Comparison of ENCODE assay signal across 10 mouse cellular contexts in the genomic region with DNA sequence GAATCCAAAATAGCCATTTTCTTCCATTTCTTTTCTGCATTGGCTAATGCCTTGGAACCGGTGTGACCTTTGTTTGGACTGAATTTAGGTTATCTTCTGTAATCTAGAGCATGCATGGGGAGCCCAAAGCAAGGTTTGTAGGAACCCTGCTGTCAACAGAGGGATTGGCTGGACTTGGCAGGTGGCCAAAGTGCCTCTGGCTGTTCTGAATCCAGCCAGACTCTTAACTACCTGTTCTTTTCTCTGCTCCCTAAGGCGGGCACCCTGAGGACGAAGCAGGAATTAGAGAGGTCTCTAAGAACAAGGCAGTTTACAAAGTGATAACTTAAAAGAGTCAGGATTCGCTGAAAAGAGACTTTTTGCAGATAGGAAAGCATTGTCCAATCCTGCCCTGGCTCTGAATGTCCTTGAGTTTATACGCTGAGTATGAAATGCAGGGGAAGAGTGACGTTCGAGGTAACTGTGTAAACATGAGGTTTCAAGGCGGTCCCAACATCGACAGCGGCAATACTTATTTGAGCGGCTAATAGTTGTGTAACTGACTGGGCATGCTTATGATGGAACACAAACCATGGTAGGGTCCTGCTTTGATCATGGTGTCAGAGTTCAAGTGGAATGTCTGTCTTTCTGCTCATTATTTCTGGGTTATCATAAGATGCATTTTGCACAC. TPM values are rescaled to one million over a fixed set of nuclear protein-coding genes. Genes with fewer than 3 reads are reported as not detected.
DNase-seq lines count a peak whose midpoint lies in the region; ATAC-seq lines count a peak whose summit lies in the region.
"Had no signal": no experiment of that assay in that cellular context is flagged by ENCODE, and none has a peak within 500 bp of the region (broad histone marks: within the 10 kb centered on the region; RNA-seq: fewer than 3 reads in every experiment).

No protein-coding gene starts in this region.

- DNase-seq in cerebellum, adult 11 months = peak; percentile 2
- DNase-seq in kidney, postnatal 14 days = peak; percentile 7
- no peak for DNase-seq in kidney, adult 8-10 months
- peak; percentile 16 for DNase-seq in right cerebral cortex, postnatal 4 days
- no peak for DNase-seq in right cerebral cortex, adult 2 months (ENCODE audit: low spot score in 2 of 2)
- DNase-seq in layer of hippocampus, adult 18-20 months (ENCODE audit: low spot score in 2 of 2) = no peak
- DNase-seq in spleen, postnatal 4 days (ENCODE audit: low spot score in 2 of 2) = no peak
- DNase-seq: liver, embryonic 13.5 days; thymus, postnatal 14 days had no signal

- ATAC-seq in cerebellum, adult (ENCODE audit: insufficient number of reproducible peaks, low FRiP score, low TSS enrichment) = no peak

RNA-seq across cellular contexts. Expression of gene Slc22a3, which starts 54.5 kb away (rescaled TPM):
- total RNA-seq in layer of hippocampus, adult 18-20 months (2021) = under 1 TPM; 0.25 to 0.45 TPM

Comparison
In these comparisons a context has a peak if more than half of its experiments do, and no peak if none do; other contexts are left out.
1. DNase-seq: peak in cerebellum, adult 11 months (single experiment), kidney, postnatal 14 days (single experiment) and right cerebral cortex, postnatal 4 days (single experiment); none in kidney, adult 8-10 months (0 of 2), right cerebral cortex, adult 2 months (0 of 2), layer of hippocampus, adult 18-20 months (0 of 2) and spleen, postnatal 4 days (0 of 2).